Mouse (Mus musculus): Measurements from ENCODE around the gene Gm28308. TPM values are rescaled to one million over a fixed set of nuclear protein-coding genes. Genes with fewer than 3 reads are reported as not detected.
A peak's percentile ranks its signal among the peaks of the same experiment; 100 is the strongest.

The Gm28308 gene
- polyA plus RNA-seq, 1 experiment from 2014 or later: not detected

DNA sequence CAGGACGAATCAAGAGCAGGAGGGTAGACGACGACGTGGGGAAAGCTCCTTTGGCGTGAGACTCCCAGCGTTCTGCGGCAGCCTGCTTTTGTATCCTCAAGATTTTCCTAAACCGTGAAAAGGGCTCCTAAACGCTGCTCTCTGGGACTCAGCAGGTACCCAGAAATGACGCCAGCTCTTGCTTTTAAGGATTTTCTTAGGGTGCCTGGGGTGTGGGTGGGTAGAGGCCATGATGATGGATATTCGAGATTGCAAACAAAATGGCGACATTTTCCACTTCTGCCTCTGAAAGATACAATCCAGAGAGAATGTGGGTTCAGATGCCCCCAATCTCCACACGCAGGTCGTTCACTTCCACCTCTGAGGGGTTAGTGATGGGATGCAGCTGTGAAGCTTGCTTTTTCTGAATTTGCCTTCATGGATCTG, 45.4 kb downstream of the Gm28308 start:
- Histone ChIP-seq H3K36me3 (replicated peaks) (no peaks in the 10 kb centered on the region), H3K27me3 (replicated peaks; ENCODE audit: low read depth, poor library complexity, severe bottlenecking) (peaks cover 100% of the 10 kb centered on the region), H3K4me1 (peaks cover 31% of the 10 kb centered on the region), H3K9me3 (no peaks in the 10 kb centered on the region), H3K27ac (replicated peaks) (peak overlapping the region; percentile 87), H3K4me3 (peak overlapping the region; percentile 78)
- DNase-seq (ENCODE audit: low spot score): peak; percentile 45
- 2% methylated on average over 14 of the region's 14 CpGs for WGBS

- Histone ChIP-seq H3K27me3 (replicated peaks; ENCODE audit: low read depth, poor library complexity, severe bottlenecking) (peaks cover 100% of the 10 kb centered on the region), H3K27ac (replicated peaks) (peak overlapping the region; percentile 87), H3K9me3 (no peaks in the 10 kb centered on the region), H3K36me3 (replicated peaks) (no peaks in the 10 kb centered on the region), H3K4me3 (peak overlapping the region; percentile 78), H3K4me1 (peaks cover 25% of the 10 kb centered on the region)
- 11% methylated on average over 1 of the region's 1 CpGs for WGBS
- no peak for DNase-seq (ENCODE audit: low spot score)
These were observed 46.0 kb downstream of the Gm28308 start for GRCm38 (mm10) chr6:52167176-52167575.

GRCm38 (mm10) chr6:52166431-52167077, 46.6 kb downstream of the Gm28308 start:
- Histone ChIP-seq H3K27me3 (replicated peaks; ENCODE audit: low read depth, poor library complexity, severe bottlenecking) (peaks cover 100% of the 10 kb centered on the region), H3K4me3 (peak overlapping the region; percentile 78), H3K9me3 (no peaks in the 10 kb centered on the region), H3K4me1 (peaks cover 19% of the 10 kb centered on the region), H3K36me3 (replicated peaks) (no peaks in the 10 kb centered on the region), H3K27ac (replicated peaks) (peak overlapping the region; percentile 87)
- peak; percentile 41 for DNase-seq (ENCODE audit: low spot score)
- 1% methylated on average over 4 of the region's 4 CpGs for WGBS

- Histone ChIP-seq H3K27me3 (replicated peaks; ENCODE audit: low read depth, poor library complexity, severe bottlenecking) (peaks cover 100% of the 10 kb centered on the region), H3K36me3 (replicated peaks) (no peaks in the 10 kb centered on the region), H3K27ac (replicated peaks) (peak overlapping the region; percentile 87), H3K4me1 (peaks cover 11% of the 10 kb centered on the region), H3K9me3 (no peaks in the 10 kb centered on the region), H3K4me3 (peak overlapping the region; percentile 78)
- peak; percentile 61 for DNase-seq (ENCODE audit: low spot score)
- under 1% methylated on average over 28 of the region's 28 CpGs for WGBS
These were observed 47.4 kb downstream of the Gm28308 start for GRCm38 (mm10) chr6:52165441-52166370.

DNA sequence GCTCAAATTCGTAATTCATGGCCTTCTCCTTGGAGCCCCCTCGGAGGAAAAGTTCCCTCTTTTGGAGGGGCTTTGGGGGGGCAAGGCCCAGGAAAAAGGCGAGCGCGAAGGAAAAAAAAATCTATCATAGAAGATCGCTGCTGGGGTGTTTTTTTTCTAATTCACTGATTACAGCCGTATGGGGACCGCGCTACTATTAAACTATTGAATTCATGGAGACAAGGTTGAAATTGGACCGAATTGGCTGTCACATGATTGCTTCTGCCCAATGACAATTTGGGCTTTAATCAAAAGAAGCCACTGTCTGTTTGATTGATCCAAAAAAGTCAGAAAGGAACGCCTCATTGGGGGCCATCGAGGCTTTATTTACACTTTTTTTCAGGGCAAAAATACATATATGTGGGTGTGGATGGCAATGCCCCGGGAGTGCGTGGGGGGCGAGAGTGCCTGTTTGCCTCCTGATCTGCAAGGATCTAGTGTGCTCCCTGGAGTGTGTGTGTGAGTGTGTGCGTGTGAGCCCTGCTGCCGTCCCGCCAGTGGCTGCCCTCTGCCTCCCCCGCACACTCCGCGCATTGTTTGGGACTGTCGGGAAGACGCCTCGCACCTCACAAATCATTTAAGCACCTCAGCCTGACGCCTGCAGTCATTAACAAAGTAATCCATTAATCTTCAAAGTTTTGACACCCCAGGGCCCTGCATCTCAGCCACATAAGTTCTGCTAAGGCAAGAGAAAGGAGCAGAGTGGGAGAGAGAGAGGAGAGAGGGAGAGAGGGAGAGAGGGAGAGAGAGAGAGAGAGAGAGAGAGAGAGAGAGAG, 48.3 kb downstream of the Gm28308 start, which contains the start of gene Hoxa2:
TSS of gene Hoxa2 (minus strand) at position 206 of the 815 bp plus-strand sequence.
- Histone ChIP-seq H3K9me3 (no peaks in the 10 kb centered on the region), H3K27ac (replicated peaks) (peak within 1 kb of the TSS; percentile 87), H3K4me1 (peaks cover 11% of the 10 kb centered on the region), H3K4me3 (peak within 1 kb of the TSS; percentile 78), H3K36me3 (replicated peaks) (no peaks in the 10 kb centered on the region), H3K27me3 (replicated peaks; ENCODE audit: low read depth, poor library complexity, severe bottlenecking) (peaks cover 100% of the 10 kb centered on the region)
- peak; percentile 63 for DNase-seq (ENCODE audit: low spot score)
- under 1% methylated on average over 25 of the region's 25 CpGs for WGBS

- WGBS: under 1% methylated on average over 39 of the region's 39 CpGs
- Histone ChIP-seq H3K4me3 (peak overlapping the region; percentile 78), H3K27ac (replicated peaks) (peak overlapping the region; percentile 84), H3K27me3 (replicated peaks; ENCODE audit: low read depth, poor library complexity, severe bottlenecking) (peaks cover 100% of the 10 kb centered on the region), H3K4me1 (peaks cover 16% of the 10 kb centered on the region), H3K9me3 (no peaks in the 10 kb centered on the region), H3K36me3 (replicated peaks) (no peaks in the 10 kb centered on the region)
- peak; percentile 70 for DNase-seq (ENCODE audit: low spot score)
These were observed 49.0 kb downstream of the Gm28308 start for GRCm38 (mm10) chr6:52164051-52164625.

DNA sequence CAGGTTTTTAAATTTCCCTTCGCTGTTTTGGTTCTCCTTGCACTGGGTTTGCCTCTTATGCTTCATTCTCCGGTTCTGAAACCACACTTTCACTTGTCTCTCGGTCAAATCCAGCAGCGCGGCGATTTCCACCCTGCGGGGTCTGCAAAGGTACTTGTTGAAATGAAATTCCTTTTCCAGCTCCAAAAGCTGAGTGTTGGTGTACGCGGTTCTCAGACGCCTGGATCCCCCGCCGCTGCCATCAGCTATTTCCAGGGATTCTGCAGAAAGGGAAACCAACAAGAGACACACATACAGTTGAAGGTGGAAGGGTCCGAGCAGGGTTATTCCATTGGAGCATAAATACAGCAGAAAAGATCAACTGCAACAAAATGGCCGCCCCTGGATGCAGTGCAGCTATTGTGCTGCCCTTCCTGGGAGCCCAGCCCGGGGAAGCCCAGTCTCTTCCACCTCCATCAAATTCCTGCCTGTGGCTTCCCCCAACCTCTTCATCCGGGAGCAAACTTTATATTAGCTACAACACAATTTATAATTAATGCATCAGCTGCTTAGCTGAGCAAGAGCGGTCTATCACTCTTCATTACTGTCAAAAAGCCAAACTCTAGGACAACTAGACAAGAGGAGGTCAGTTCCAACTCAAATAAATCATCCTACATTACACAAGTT, 49.6 kb downstream of the Gm28308 start:
- peak; percentile 67 for DNase-seq (ENCODE audit: low spot score)
- Histone ChIP-seq H3K4me3 (peak overlapping the region; percentile 78), H3K27ac (replicated peaks) (peak overlapping the region; percentile 84), H3K27me3 (replicated peaks; ENCODE audit: low read depth, poor library complexity, severe bottlenecking) (peaks cover 100% of the 10 kb centered on the region), H3K9me3 (no peaks in the 10 kb centered on the region), H3K4me1 (peaks cover 22% of the 10 kb centered on the region), H3K36me3 (replicated peaks) (no peaks in the 10 kb centered on the region)
- 1% methylated on average over 17 of the region's 17 CpGs for WGBS

GRCm38 (mm10) chr6:52162611-52163365, 50.4 kb downstream of the Gm28308 start:
- Histone ChIP-seq H3K4me3 (peak overlapping the region; percentile 78), H3K27me3 (replicated peaks; ENCODE audit: low read depth, poor library complexity, severe bottlenecking) (peaks cover 100% of the 10 kb centered on the region)
- DNase-seq (ENCODE audit: low spot score): peak; percentile 55

DNA sequence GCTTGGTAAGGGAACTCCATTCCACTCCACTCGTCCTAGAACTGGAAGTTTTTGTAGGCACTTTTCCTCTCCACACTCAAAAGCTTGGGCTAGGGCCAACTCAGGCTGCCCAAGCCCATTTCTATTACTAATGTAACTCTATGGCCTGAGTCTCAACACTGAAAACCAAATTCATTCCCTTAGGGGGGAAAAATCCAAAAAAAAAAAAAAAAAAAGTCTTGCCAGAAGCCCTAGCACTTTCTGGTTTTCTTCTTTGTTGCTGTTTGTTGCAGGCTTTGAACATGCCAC, 51.1 kb downstream of the Gm28308 start:
- Histone ChIP-seq H3K4me1 (peaks cover 30% of the 10 kb centered on the region), H3K27ac (replicated peaks) (peak overlapping the region; percentile 75; the same call in 1 of the 2 replicates), H3K4me3 (peak overlapping the region; percentile 78), H3K27me3 (replicated peaks; ENCODE audit: low read depth, poor library complexity, severe bottlenecking) (peaks cover 100% of the 10 kb centered on the region), H3K36me3 (replicated peaks) (no peaks in the 10 kb centered on the region), H3K9me3 (no peaks in the 10 kb centered on the region)
- DNase-seq (ENCODE audit: low spot score): peak; percentile 17
- WGBS: 5% methylated on average over 1 of the region's 1 CpGs

More at GRCm38 (mm10) chr6:52162611-52163365, 50.4 kb downstream of the Gm28308 start:
- peaks cover 29% of the 10 kb centered on the region for H3K4me1 ChIP-seq
- H3K36me3 ChIP-seq (replicated peaks): no peaks in the 10 kb centered on the region
- H3K27ac ChIP-seq (replicated peaks): peak overlapping the region; percentile 84
- WGBS: under 1% methylated on average over 14 of the region's 14 CpGs
- no peaks in the 10 kb centered on the region for H3K9me3 ChIP-seq

GRCm38 (mm10) chr6:52161336-52162092, 51.6 kb downstream of the Gm28308 start:
- H3K27ac ChIP-seq (replicated peaks): peak overlapping the region; percentile 75
- H3K9me3 ChIP-seq: no peaks in the 10 kb centered on the region
- H3K4me3 ChIP-seq: peak overlapping the region; percentile 78
- peaks cover 30% of the 10 kb centered on the region for H3K4me1 ChIP-seq
- H3K27me3 ChIP-seq (replicated peaks; ENCODE audit: low read depth, poor library complexity, severe bottlenecking): peaks cover 100% of the 10 kb centered on the region
- 2% methylated on average over 8 of the region's 8 CpGs for WGBS
- peak; percentile 14 for DNase-seq (ENCODE audit: low spot score)
- H3K36me3 ChIP-seq (replicated peaks): no peaks in the 10 kb centered on the region

All from embryonic facial prominence, embryonic 10.5 days (tissue).